In the genomic region with DNA sequence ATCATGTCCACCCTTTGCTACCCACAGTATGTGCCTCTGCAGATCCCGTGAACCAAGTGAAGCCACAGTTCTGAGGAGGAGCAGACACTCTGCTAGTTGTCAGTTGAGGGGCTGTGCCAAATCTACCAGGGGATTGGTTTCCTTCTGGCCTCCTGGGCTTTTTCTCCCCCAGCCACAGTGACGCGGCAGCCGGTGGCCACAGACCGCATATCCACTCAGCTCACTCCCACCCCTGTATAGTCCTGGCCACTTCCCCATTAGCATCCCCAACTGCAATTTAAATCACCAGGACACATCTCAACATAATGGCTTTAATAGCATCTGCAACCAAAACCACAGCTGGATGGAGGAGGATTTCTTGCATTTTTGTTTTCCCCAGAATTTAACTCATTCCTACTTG, we compare ENCODE assay signal across 18 mouse cellular contexts. TPM values are rescaled to one million over a fixed set of nuclear protein-coding genes. Genes with fewer than 3 reads are reported as not detected.
DNase-seq lines count a peak whose midpoint lies in the region; ATAC-seq and TF ChIP-seq lines count a peak whose summit lies in the region.
"Had no signal": no experiment of that assay in that cellular context is flagged by ENCODE, and none has a peak within 500 bp of the region (broad histone marks: within the 10 kb centered on the region; RNA-seq: fewer than 3 reads in every experiment).

No protein-coding gene starts in this region.

- no peak for TF ChIP-seq POLR2A in MEL (IDR thresholded peaks at IDR 0.05; ENCODE audit: control insufficient read depth in 1 of 2, insufficient read depth in 1 of 2, low read depth in 1 of 2, low read length in 2 of 2, poor library complexity in 1 of 2)

- DNase-seq in kidney, postnatal 0 days (ENCODE audit: low spot score), result peak; percentile 68
- DNase-seq in kidney, postnatal 14 days, result no peak
- peak; percentile 23 for DNase-seq in MEL (ENCODE audit: low read depth, low spot score)
- no peak for DNase-seq in heart, adult 18-20 months
- DNase-seq in left cerebral cortex, adult 8-10 months (ENCODE audit: low spot score in 2 of 2), result no peak
- DNase-seq: cerebellum, adult 9-11 months; kidney, adult 18-20 months; right cerebral cortex, postnatal 4 days; thymus, postnatal 36 days had no signal

- no peaks in the 10 kb centered on the region for H3K79me2 ChIP-seq in MEL (ENCODE audit: control insufficient read depth, insufficient read depth, low read length, poor library complexity)

- no peak for ATAC-seq in kidney, postnatal 0 days (replicated peaks; ENCODE audit: low FRiP score, low read depth)
- peak; percentile 18; the same call in 1 of the 2 replicates for ATAC-seq in embryonic facial prominence, embryonic 12.5 days (ENCODE audit: insufficient number of reproducible peaks, insufficient read depth, low FRiP score, low TSS enrichment)
- ATAC-seq in megakaryocyte, adult 5-6 weeks (ENCODE audit: poor library complexity, severe bottlenecking), result peak; percentile 84
- ATAC-seq in hindbrain, embryonic 16.5 days, result no peak

- no peak overlapping the region for H3K4me3 ChIP-seq in kidney, postnatal 0 days (replicated peaks; ENCODE audit: low read depth, low read length)
- no peak overlapping the region for H3K4me3 ChIP-seq in MEL (ENCODE audit: control insufficient read depth in 1 of 2, insufficient read depth in 1 of 2, low read depth in 2 of 2, low read length in 2 of 2)
- H3K4me3 ChIP-seq in embryonic facial prominence, embryonic 12.5 days, result no peak overlapping the region
- H3K4me3 ChIP-seq in hindbrain, embryonic 16.5 days (ENCODE audit: low read length), result no peak overlapping the region
- H3K4me3 ChIP-seq: heart, embryonic 10.5 days; stomach, embryonic 15.5 days had no signal

- no peak overlapping the region for H3K9ac ChIP-seq in kidney, postnatal 0 days (ENCODE audit: low read depth, low read length)
- no peak overlapping the region for H3K9ac ChIP-seq in MEL (ENCODE audit: control insufficient read depth, low read depth, low read length, poor library complexity, severe bottlenecking)
- no peak overlapping the region for H3K9ac ChIP-seq in embryonic facial prominence, embryonic 12.5 days
- no peak overlapping the region for H3K9ac ChIP-seq in hindbrain, embryonic 16.5 days (ENCODE audit: low read depth, low read length)
- H3K9ac ChIP-seq: liver, embryonic 14.5 days; stomach, embryonic 15.5 days had no signal

- no peaks in the 10 kb centered on the region for H3K27me3 ChIP-seq in kidney, postnatal 0 days (ENCODE audit: insufficient read depth, low read length)
- no peaks in the 10 kb centered on the region for H3K27me3 ChIP-seq in MEL (ENCODE audit: control insufficient read depth in 1 of 2, insufficient read depth in 2 of 2, low read length in 2 of 2)
- no peaks in the 10 kb centered on the region for H3K27me3 ChIP-seq in embryonic facial prominence, embryonic 12.5 days
- H3K27me3 ChIP-seq in hindbrain, embryonic 16.5 days (replicated peaks; ENCODE audit: control insufficient read depth, insufficient read depth, low read length), result no peaks in the 10 kb centered on the region
- H3K27me3 ChIP-seq: stomach, embryonic 15.5 days had no signal

- no peak overlapping the region for H3K27ac ChIP-seq in kidney, postnatal 0 days
- H3K27ac ChIP-seq in MEL (ENCODE audit: control insufficient read depth, low read depth, low read length), result no peak overlapping the region
- H3K27ac ChIP-seq in embryonic facial prominence, embryonic 12.5 days, result peak overlapping the region; percentile 80
- H3K27ac ChIP-seq in hindbrain, embryonic 16.5 days (ENCODE audit: low read depth, low read length), result no peak overlapping the region
- H3K27ac ChIP-seq: heart, embryonic 10.5 days; liver, embryonic 14.5 days; macrophage; stomach, embryonic 15.5 days had no signal

- TF ChIP-seq EP300 in MEL (IDR thresholded peaks at IDR 0.05; ENCODE audit: low read depth in 1 of 2, low read length in 2 of 2), result no peak

- H3K9me3 ChIP-seq in kidney, postnatal 0 days (replicated peaks; ENCODE audit: low read length), result no peaks in the 10 kb centered on the region
- no peaks in the 10 kb centered on the region for H3K9me3 ChIP-seq in MEL (replicated peaks; ENCODE audit: insufficient read depth, low read length)
- no peaks in the 10 kb centered on the region for H3K9me3 ChIP-seq in embryonic facial prominence, embryonic 12.5 days
- no peaks in the 10 kb centered on the region for H3K9me3 ChIP-seq in hindbrain, embryonic 16.5 days (ENCODE audit: control insufficient read depth, low read length)
- H3K9me3 ChIP-seq: heart, embryonic 10.5 days; stomach, embryonic 15.5 days had no signal

- TF ChIP-seq RAD21 in MEL (IDR thresholded peaks at IDR 0.05; ENCODE audit: low read depth, low read length), result no peak

- H3K36me3 ChIP-seq in kidney, postnatal 0 days (ENCODE audit: insufficient read depth, low read length), result peaks cover 14% of the 10 kb centered on the region; the same call in 1 of the 2 replicates
- peaks cover 0 to 13% of the 10 kb centered on the region in 2 experiments; a peak in 2 of 4 replicates for H3K36me3 ChIP-seq in MEL (ENCODE audit: control insufficient read depth in 1 of 2, insufficient read depth in 2 of 2, low read length in 2 of 2)
- peaks cover 51% of the 10 kb centered on the region for H3K36me3 ChIP-seq in embryonic facial prominence, embryonic 12.5 days
- peaks cover 20% of the 10 kb centered on the region for H3K36me3 ChIP-seq in hindbrain, embryonic 16.5 days (ENCODE audit: control insufficient read depth, insufficient read depth, low read length)

- H3K4me2 ChIP-seq in kidney, postnatal 0 days (ENCODE audit: low read length), result no peak overlapping the region
- H3K4me2 ChIP-seq in embryonic facial prominence, embryonic 12.5 days (replicated peaks), result no peak overlapping the region
- no peak overlapping the region for H3K4me2 ChIP-seq in hindbrain, embryonic 16.5 days (ENCODE audit: low read length)
- H3K4me2 ChIP-seq: stomach, embryonic 15.5 days had no signal

- 51% methylated on average over 5 of the region's 5 CpGs for WGBS in kidney, postnatal 0 days
- WGBS in embryonic facial prominence, embryonic 12.5 days, result 40% methylated on average over 5 of the region's 5 CpGs
- 78% methylated on average over 5 of the region's 5 CpGs for WGBS in hindbrain, embryonic 16.5 days

- no peaks in the 10 kb centered on the region for H3K4me1 ChIP-seq in kidney, postnatal 0 days (replicated peaks; ENCODE audit: insufficient read depth, low read length)
- H3K4me1 ChIP-seq in MEL (ENCODE audit: control insufficient read depth in 1 of 2, insufficient read depth in 2 of 2, low read length in 2 of 2), result no peaks in the 10 kb centered on the region
- peaks cover 31% of the 10 kb centered on the region for H3K4me1 ChIP-seq in embryonic facial prominence, embryonic 12.5 days
- no peaks in the 10 kb centered on the region for H3K4me1 ChIP-seq in hindbrain, embryonic 16.5 days (ENCODE audit: control insufficient read depth, insufficient read depth, low read depth, low read length)
- H3K4me1 ChIP-seq: stomach, embryonic 15.5 days had no signal

- no peak for TF ChIP-seq CTCF in kidney, postnatal 0 days (IDR thresholded peaks at IDR 0.05; ENCODE audit: low read depth)
- no peak for TF ChIP-seq CTCF in MEL (IDR thresholded peaks at IDR 0.05 in 2 of 3, conservative IDR thresholded peaks at IDR 0.05 in 1 of 3; ENCODE audit: control insufficient read depth in 1 of 3, insufficient read depth in 1 of 3, low read depth in 2 of 3, low read length in 3 of 3, poor library complexity in 1 of 3, severe bottlenecking in 1 of 3)

RNA-seq across cellular contexts. Expression of gene Jmjd4, which starts 31.1 kb away (rescaled TPM):
- 9.2 and 9.4 TPM in 2 replicates for polyA plus RNA-seq in kidney, postnatal 0 days (2015; fragmentation: Nextera tagmentation; extraction: Ambion mirVana)
- total RNA-seq in MEL (2012; rRNA removed), result 14.3 and 18.1 TPM in 2 replicates
- polyA plus RNA-seq in MEL (2012; ENCODE audit: insufficient read depth in 1 of 2, insufficient read length in 2 of 2, low read depth in 1 of 2, low replicate concordance in 2 of 2, missing spikeins in 1 of 2), result 10 to 100 TPM in 1 of 2 experiments, not detected in 1; 14.5 TPM
- polyA plus RNA-seq in embryonic facial prominence, embryonic 12.5 days (2016; fragmentation: Nextera tagmentation; extraction: Ambion mirVana), result 18.8 and 19.3 TPM in 2 replicates
- 1.9 and 2.3 TPM in 2 replicates for total RNA-seq in megakaryocyte, adult 5-6 weeks (2015)
- 1.8 and 2.0 TPM in 2 replicates for total RNA-seq in megakaryocyte, adult 5-6 weeks (2017)
- 18.9 and 20.0 TPM in 2 replicates for polyA plus RNA-seq in hindbrain, embryonic 16.5 days (2015; fragmentation: Nextera tagmentation; extraction: Ambion mirVana)
- 10 to 100 TPM; 11.1 to 12.0 TPM for total RNA-seq in heart, adult 18-20 months (2021)
- 10 to 100 TPM; 26.0 to 29.1 (median 26.6) TPM for total RNA-seq in left cerebral cortex, adult 8-10 months (2022)

RNA-seq across cellular contexts. Expression of gene Snap47, which starts 32.3 kb away (rescaled TPM):
- 90.6 and 98.3 TPM in 2 replicates for polyA plus RNA-seq in kidney, postnatal 0 days (2015; fragmentation: Nextera tagmentation; extraction: Ambion mirVana)
- 51.0 and 54.1 TPM in 2 replicates for total RNA-seq in MEL (2012; rRNA removed)
- 10 to 100 TPM in 1 of 2 experiments, not detected in 1; 57.9 TPM for polyA plus RNA-seq in MEL (2012; ENCODE audit: insufficient read depth in 1 of 2, insufficient read length in 2 of 2, low read depth in 1 of 2, low replicate concordance in 2 of 2, missing spikeins in 1 of 2)
- polyA plus RNA-seq in embryonic facial prominence, embryonic 12.5 days (2016; fragmentation: Nextera tagmentation; extraction: Ambion mirVana), result 157 and 169 TPM in 2 replicates
- total RNA-seq in megakaryocyte, adult 5-6 weeks (2015), result 2.9 and 3.3 TPM in 2 replicates
- 4.9 and 8.1 TPM in 2 replicates for total RNA-seq in megakaryocyte, adult 5-6 weeks (2017)
- polyA plus RNA-seq in hindbrain, embryonic 16.5 days (2015; fragmentation: Nextera tagmentation; extraction: Ambion mirVana), result 602 and 634 TPM in 2 replicates
- 10 to 100 TPM; 39.1 to 43.4 TPM for total RNA-seq in heart, adult 18-20 months (2021)
- 100 to 1,000 TPM; 364 to 399 (median 383) TPM for total RNA-seq in left cerebral cortex, adult 8-10 months (2022)

RNA-seq across cellular contexts. Expression of gene Prss38, which starts 43.3 kb away (rescaled TPM):
- polyA plus RNA-seq in kidney, postnatal 0 days (2015; fragmentation: Nextera tagmentation; extraction: Ambion mirVana), result not detected in 2 replicates
- not detected in 2 replicates for total RNA-seq in MEL (2012; rRNA removed)
- not detected for polyA plus RNA-seq in MEL (2012; ENCODE audit: insufficient read depth in 1 of 2, insufficient read length in 2 of 2, low read depth in 1 of 2, low replicate concordance in 2 of 2, missing spikeins in 1 of 2)
- polyA plus RNA-seq in embryonic facial prominence, embryonic 12.5 days (2016; fragmentation: Nextera tagmentation; extraction: Ambion mirVana), result not detected in 2 replicates
- total RNA-seq in megakaryocyte, adult 5-6 weeks (2015), result not detected in 2 replicates
- total RNA-seq in megakaryocyte, adult 5-6 weeks (2017), result not detected in 2 replicates
- not detected in 2 replicates for polyA plus RNA-seq in hindbrain, embryonic 16.5 days (2015; fragmentation: Nextera tagmentation; extraction: Ambion mirVana)
- total RNA-seq in heart, adult 18-20 months (2021), result not detected
- total RNA-seq in left cerebral cortex, adult 8-10 months (2022), result not detected
- total RNA-seq: layer of hippocampus, postnatal 25 days had no signal
- polyA plus RNA-seq: heart, embryonic 10.5 days; hindbrain, embryonic 11.5 days; liver, embryonic 14.5 days; stomach, embryonic 15.5 days had no signal

RNA-seq across cellular contexts. Expression of gene Zfp867, which starts 53.6 kb away (rescaled TPM):
- 7.5 and 7.6 TPM in 2 replicates for polyA plus RNA-seq in kidney, postnatal 0 days (2015; fragmentation: Nextera tagmentation; extraction: Ambion mirVana)
- 0.12 TPM in 1 of 2 replicates, not detected in the other for total RNA-seq in MEL (2012; rRNA removed)
- polyA plus RNA-seq in MEL (2012; ENCODE audit: insufficient read depth in 1 of 2, insufficient read length in 2 of 2, low read depth in 1 of 2, low replicate concordance in 2 of 2, missing spikeins in 1 of 2), result 1 to 10 TPM in 1 of 2 experiments, not detected in 1; 1.3 TPM
- polyA plus RNA-seq in embryonic facial prominence, embryonic 12.5 days (2016; fragmentation: Nextera tagmentation; extraction: Ambion mirVana), result 8.7 and 10.1 TPM in 2 replicates
- 0.40 and 1.2 TPM in 2 replicates for total RNA-seq in megakaryocyte, adult 5-6 weeks (2015)
- total RNA-seq in megakaryocyte, adult 5-6 weeks (2017), result 0.59 and 0.77 TPM in 2 replicates
- polyA plus RNA-seq in hindbrain, embryonic 16.5 days (2015; fragmentation: Nextera tagmentation; extraction: Ambion mirVana), result 11.3 and 11.7 TPM in 2 replicates
- total RNA-seq in heart, adult 18-20 months (2021), result 1 to 10 TPM; 2.5 to 3.2 TPM
- total RNA-seq in left cerebral cortex, adult 8-10 months (2022), result 1 to 10 TPM; 3.5 to 5.4 (median 4.3) TPM

Comparison
In these comparisons a context has a peak if more than half of its experiments do, and no peak if none do; other contexts are left out.
1. DNase-seq: peak in kidney, postnatal 0 days (single experiment) and MEL (single experiment); none in kidney, postnatal 14 days (single experiment), heart, adult 18-20 months (0 of 2) and left cerebral cortex, adult 8-10 months (0 of 2).
2. ATAC-seq: peak in embryonic facial prominence, embryonic 12.5 days (single experiment) and megakaryocyte, adult 5-6 weeks (single experiment); none in kidney, postnatal 0 days (single experiment) and hindbrain, embryonic 16.5 days (single experiment).